Comparison of ENCODE assay signal across 22 mouse cellular contexts in genomic region chr4:109025061-109025460, GRCm38 (mm10). TPM values are rescaled to one million over a fixed set of nuclear protein-coding genes. Genes with fewer than 3 reads are reported as not detected.
DNase-seq lines count a peak whose midpoint lies in the region; ATAC-seq and TF ChIP-seq lines count a peak whose summit lies in the region.
"Had no signal": no experiment of that assay in that cellular context is flagged by ENCODE, and none has a peak within 500 bp of the region (broad histone marks: within the 10 kb centered on the region; RNA-seq: fewer than 3 reads in every experiment).

No protein-coding gene starts in this region.

- no peak overlapping the region for H3K4me2 ChIP-seq in kidney, embryonic 15.5 days
- no peak overlapping the region for H3K4me2 ChIP-seq in kidney, embryonic 16.5 days (replicated peaks; ENCODE audit: low read depth, low read length)
- H3K4me2 ChIP-seq: embryonic facial prominence, embryonic 12.5 days; forebrain, embryonic 13.5 days; forebrain, embryonic 15.5 days had no signal

- no peak for ATAC-seq in kidney, embryonic 15.5 days (replicated peaks; ENCODE audit: low FRiP score)
- ATAC-seq in kidney, embryonic 16.5 days (ENCODE audit: low FRiP score, low TSS enrichment), result no peak
- ATAC-seq: activated CD4-positive, CD25-positive, alpha-beta regulatory T cell, adult 4 months; forebrain, embryonic 13.5 days; forebrain, embryonic 15.5 days; Patski had no signal

- 72% methylated on average over 3 of the region's 3 CpGs for WGBS in kidney, embryonic 15.5 days
- WGBS in kidney, embryonic 16.5 days, result 71% methylated on average over 3 of the region's 3 CpGs

- peak; percentile 16 for DNase-seq in kidney, adult 11 months
- DNase-seq in kidney, adult 8-10 months, result peak; percentile 6 to 39
- peak; percentile 37 for DNase-seq in yolk sac, embryonic 10.5 days (ENCODE audit: low spot score)
- DNase-seq in urinary bladder, postnatal 10 days (ENCODE audit: low spot score), result no peak
- DNase-seq: adrenal gland, adult 8-10 months; adrenal gland, postnatal 14 days; adrenal gland, postnatal 36 days; cerebellum, adult 11-12 months; cerebellum, adult 2 months; cerebellum, adult 9-10 months; cerebellum, postnatal 10 days; cerebellum, postnatal 25 days had no signal

- no peaks in the 10 kb centered on the region for H3K9me3 ChIP-seq in kidney, embryonic 15.5 days (replicated peaks)
- no peaks in the 10 kb centered on the region for H3K9me3 ChIP-seq in kidney, embryonic 16.5 days (ENCODE audit: low read length)
- no peaks in the 10 kb centered on the region for H3K9me3 ChIP-seq in ES-Bruce4 (replicated peaks; ENCODE audit: control insufficient read depth, insufficient read depth, low read length, poor library complexity, severe bottlenecking)
- H3K9me3 ChIP-seq: embryonic facial prominence, embryonic 10.5 days; embryonic facial prominence, embryonic 12.5 days; forebrain, embryonic 13.5 days; forebrain, embryonic 15.5 days; G1E had no signal

- no peak for TF ChIP-seq EP300 in ES-Bruce4 (IDR thresholded peaks at IDR 0.05; ENCODE audit: insufficient read depth, low read depth, low read length)

- H3K27ac ChIP-seq in kidney, embryonic 15.5 days, result no peak overlapping the region
- H3K27ac ChIP-seq in kidney, embryonic 16.5 days (ENCODE audit: low read length), result no peak overlapping the region
- peak overlapping the region; percentile 44 for H3K27ac ChIP-seq in ES-Bruce4 (ENCODE audit: insufficient read depth, low read length)
- H3K27ac ChIP-seq: embryonic facial prominence, embryonic 10.5 days; embryonic facial prominence, embryonic 12.5 days; forebrain, embryonic 13.5 days; forebrain, embryonic 15.5 days had no signal

- H3K4me1 ChIP-seq in kidney, embryonic 15.5 days, result no peaks in the 10 kb centered on the region
- no peaks in the 10 kb centered on the region for H3K4me1 ChIP-seq in kidney, embryonic 16.5 days (ENCODE audit: insufficient read depth, low read length)
- peaks cover 6% of the 10 kb centered on the region for H3K4me1 ChIP-seq in ES-Bruce4 (ENCODE audit: control insufficient read depth, insufficient read depth, low read length)
- H3K4me1 ChIP-seq: embryonic facial prominence, embryonic 10.5 days; embryonic facial prominence, embryonic 12.5 days; forebrain, embryonic 13.5 days; forebrain, embryonic 15.5 days had no signal

- TF ChIP-seq POLR2A in ES-Bruce4 (IDR thresholded peaks at IDR 0.05; ENCODE audit: insufficient read depth, low read length), result no peak

- no peaks in the 10 kb centered on the region for H3K27me3 ChIP-seq in kidney, embryonic 15.5 days
- H3K27me3 ChIP-seq in kidney, embryonic 16.5 days (ENCODE audit: insufficient read depth, low read length), result no peaks in the 10 kb centered on the region
- no peaks in the 10 kb centered on the region for H3K27me3 ChIP-seq in ES-Bruce4 (ENCODE audit: control insufficient read depth, insufficient read depth, low read length, poor library complexity, severe bottlenecking)
- H3K27me3 ChIP-seq: embryonic facial prominence, embryonic 12.5 days; forebrain, embryonic 13.5 days; forebrain, embryonic 15.5 days; Patski had no signal

- TF ChIP-seq CTCF in ES-Bruce4 (IDR thresholded peaks at IDR 0.05; ENCODE audit: low read depth, low read length), result no peak

- peaks cover 57% of the 10 kb centered on the region for H3K36me3 ChIP-seq in kidney, embryonic 15.5 days
- peaks cover 15% of the 10 kb centered on the region; the same call in 1 of the 2 replicates for H3K36me3 ChIP-seq in kidney, embryonic 16.5 days (ENCODE audit: insufficient read depth, low read length)
- H3K36me3 ChIP-seq in ES-Bruce4 (ENCODE audit: control insufficient read depth, insufficient read depth, low read length, poor library complexity, severe bottlenecking), result peaks cover 10% of the 10 kb centered on the region

- no peak overlapping the region for H3K4me3 ChIP-seq in kidney, embryonic 15.5 days (replicated peaks)
- no peak overlapping the region for H3K4me3 ChIP-seq in kidney, embryonic 16.5 days (ENCODE audit: low read length)
- H3K4me3 ChIP-seq in ES-Bruce4 (ENCODE audit: low read depth, low read length), result no peak overlapping the region
- H3K4me3 ChIP-seq: embryonic facial prominence, embryonic 10.5 days; embryonic facial prominence, embryonic 12.5 days; forebrain, embryonic 13.5 days; forebrain, embryonic 15.5 days had no signal

- no peak overlapping the region for H3K9ac ChIP-seq in kidney, embryonic 15.5 days
- H3K9ac ChIP-seq in kidney, embryonic 16.5 days (replicated peaks; ENCODE audit: low read length), result no peak overlapping the region
- H3K9ac ChIP-seq in ES-Bruce4 (ENCODE audit: low read depth, poor library complexity, severe bottlenecking), result no peak overlapping the region
- H3K9ac ChIP-seq: embryonic facial prominence, embryonic 12.5 days; forebrain, embryonic 13.5 days; forebrain, embryonic 15.5 days had no signal

RNA-seq across cellular contexts. Expression of gene Nrd1, which starts 24.6 kb away (rescaled TPM):
- polyA plus RNA-seq in kidney, embryonic 15.5 days (2015; fragmentation: Nextera tagmentation; extraction: Ambion mirVana), result 65.9 and 71.8 TPM in 2 replicates
- polyA plus RNA-seq in kidney, embryonic 16.5 days (2015; fragmentation: Nextera tagmentation; extraction: Ambion mirVana), result 65.0 and 65.1 TPM in 2 replicates
- 199 and 231 TPM in 2 replicates for polyA plus RNA-seq in ES-Bruce4 (2011; ENCODE audit: insufficient read depth, insufficient read length, low read depth, missing spikeins)
